Mouse (Mus musculus) stomach, embryonic 14.5 days (tissue): ENCODE results near the gene Dnajb11. TPM values are rescaled to one million over a fixed set of nuclear protein-coding genes. Genes with fewer than 3 reads are reported as not detected.

Experiments used
- ATAC-seq: fragments of 200-750 bp; cut with Nextera tagmentation; 2 replicates; pipeline ENCODE4 v1.8.0; 2017; ENCODE audit warnings: low read depth, moderate TSS enrichment; ENCODE audit not compliant: insufficient number of reproducible peaks, insufficient read depth, low FRiP score
- H3K27ac ChIP-seq: fragments of 300-500 bp; sonication (generic); 2 replicates; pipeline ENCODE4 v1.5.1; 2014; ENCODE audit warnings: mild to moderate bottlenecking, low read length, moderate library complexity, mixed read lengths
- H3K27me3 ChIP-seq: fragments of 300-500 bp; sonication (generic); 2 replicates; pipeline ENCODE4 v1.6.1; 2014; ENCODE audit warnings: low read length, control low read depth, mixed read lengths; ENCODE audit not compliant: control insufficient read depth, insufficient read depth
- H3K36me3 ChIP-seq: fragments of 300-500 bp; sonication (generic); 2 replicates; pipeline ENCODE4 v1.6.1; 2014; ENCODE audit warnings: mild to moderate bottlenecking, control low read depth, low read length, moderate library complexity, mixed read lengths; ENCODE audit not compliant: control insufficient read depth, insufficient read depth
- H3K4me1 ChIP-seq: fragments of 300-500 bp; sonication (generic); 2 replicates; pipeline ENCODE4 v1.6.1; 2014; ENCODE audit warnings: low read length, control low read depth, mixed read lengths; ENCODE audit not compliant: control insufficient read depth, insufficient read depth
- H3K4me2 ChIP-seq: fragments of 300-500 bp; sonication (generic); replicated peaks from 2 replicates; pipeline ENCODE4 v1.6.1; 2014; ENCODE audit warnings: low read depth, low read length, control low read depth
- H3K4me3 ChIP-seq: fragments of 300-500 bp; sonication (generic); 2 replicates; pipeline ENCODE4 v1.5.1; 2014; ENCODE audit warnings: low read depth, low read length, control low read depth
- H3K9ac ChIP-seq: fragments of 300-500 bp; sonication (generic); replicated peaks from 2 replicates; pipeline ENCODE4 v1.6.1; 2014; ENCODE audit warnings: low read depth, mild to moderate bottlenecking, control low read depth, low read length, moderate library complexity, mixed read lengths
- H3K9me3 ChIP-seq: fragments of 300-500 bp; sonication (generic); 2 replicates; pipeline ENCODE4 v1.6.1; 2016; ENCODE audit warnings: low read depth, low read length, control low read depth; ENCODE audit not compliant: control insufficient read depth
- WGBS: fragments of 180-500 bp; shearing (Covaris S2); extraction: QIAGEN DNeasy Blood & Tissue Kit; methylation state at CpG from one replicate; pipeline ENCODE4 v1.1.7; 2014; 5-methylcytosine and 5-hydroxymethylcytosine counted together
- polyA plus RNA-seq: library from polyadenylated mRNA; unstranded; fragments of >200 nt; fragmentation: Nextera tagmentation; extraction: Ambion mirVana; gene quantifications from 2 replicates; pipeline ENCODE4 v1.2.1, GENCODE M21; 2014

The Dnajb11 gene
- polyA plus RNA-seq, 1 experiment from 2014 or later = 75.1 TPM

DNA sequence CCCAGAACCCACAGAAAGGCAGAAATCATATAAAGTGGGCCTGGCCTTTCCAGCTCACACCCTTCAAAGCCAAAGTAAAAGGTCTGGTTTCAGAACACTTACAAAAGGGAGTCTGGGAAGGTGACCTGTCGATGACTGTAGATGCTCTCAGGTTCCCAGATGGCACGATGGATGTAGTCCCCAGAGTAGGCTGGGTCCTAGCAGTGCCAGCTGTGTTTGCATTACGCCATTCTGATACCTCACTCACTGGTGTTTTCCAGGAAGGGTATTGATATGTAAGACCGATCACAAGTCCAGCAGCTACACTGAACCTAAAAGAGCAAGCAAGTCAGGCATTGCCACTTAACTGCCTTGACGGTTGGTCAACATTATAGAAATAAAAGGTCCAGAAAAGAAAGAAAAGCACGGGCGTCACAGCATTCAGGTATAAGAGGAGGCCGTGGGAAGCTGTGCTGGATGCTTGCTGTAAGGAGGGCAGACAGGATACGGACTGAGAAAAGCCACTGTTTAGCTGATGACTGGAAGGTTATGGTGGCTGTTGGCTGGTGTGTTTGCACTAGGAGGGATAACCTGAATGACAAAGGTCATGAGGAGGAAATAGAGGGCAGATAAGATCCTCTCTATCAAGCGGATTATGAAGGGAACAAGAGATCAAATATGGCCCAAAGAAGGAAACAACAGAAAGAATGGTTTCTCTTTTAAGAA lies 42.4 kb downstream of the Dnajb11 start:
- no peak overlapping the region for H3K4me2 ChIP-seq
- WGBS = 65% methylated on average over 10 of the region's 10 CpGs
- H3K9ac ChIP-seq = no peak overlapping the region
- H3K4me1 ChIP-seq = no peaks in the 10 kb centered on the region
- no peaks in the 10 kb centered on the region for H3K36me3 ChIP-seq
- no peaks in the 10 kb centered on the region for H3K9me3 ChIP-seq
- no peaks in the 10 kb centered on the region for H3K27me3 ChIP-seq
- ATAC-seq = no peak
- no peak overlapping the region for H3K27ac ChIP-seq
- H3K4me3 ChIP-seq = no peak overlapping the region

DNA sequence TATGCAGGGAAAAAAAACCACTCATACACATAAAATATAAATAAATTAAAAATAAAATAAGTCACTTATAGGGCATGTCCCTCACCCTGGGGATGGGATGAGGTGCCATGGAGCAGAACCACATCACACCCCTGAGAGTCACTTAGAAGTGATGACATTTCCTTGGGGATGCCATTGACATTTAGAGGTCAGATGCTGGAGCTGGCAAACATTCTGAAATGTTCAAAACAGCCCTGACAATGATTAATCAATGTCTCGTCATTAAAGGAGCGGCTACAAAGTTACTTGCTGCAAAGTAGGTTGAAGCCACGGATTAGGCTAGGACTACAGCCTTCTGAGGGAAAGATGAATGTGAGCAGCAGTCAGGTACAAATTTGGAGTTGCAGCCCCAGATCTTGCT lies 43.7 kb downstream of the Dnajb11 start:
- ATAC-seq = no peak
- no peaks in the 10 kb centered on the region for H3K36me3 ChIP-seq
- 51% methylated on average over 3 of the region's 3 CpGs for WGBS

DNA sequence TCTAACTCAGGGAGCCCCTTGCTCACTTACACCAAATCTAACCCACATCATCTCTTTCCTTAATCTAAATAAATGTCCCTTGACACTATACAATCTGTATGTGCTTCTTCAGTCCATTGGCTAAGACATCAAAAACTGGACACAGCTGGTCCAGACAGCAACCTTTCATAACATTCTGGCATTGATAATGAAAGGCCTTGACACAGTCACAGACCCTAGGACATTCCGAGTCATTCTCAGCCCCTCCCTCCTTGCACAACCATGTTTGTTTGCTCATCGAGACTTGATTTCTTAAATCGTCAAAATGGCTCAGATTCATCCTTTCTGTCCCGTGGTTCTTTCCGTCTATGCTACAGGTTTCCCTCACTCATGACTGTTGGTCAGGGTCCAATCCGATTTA lies 51.6 kb downstream of the Dnajb11 start:
- Histone ChIP-seq H3K4me2 (no peak overlapping the region), H3K4me1 (no peaks in the 10 kb centered on the region), H3K4me3 (no peak overlapping the region), H3K9ac (no peak overlapping the region), H3K27ac (no peak overlapping the region), H3K36me3 (no peaks in the 10 kb centered on the region), H3K9me3 (no peaks in the 10 kb centered on the region), H3K27me3 (no peaks in the 10 kb centered on the region)
- 89% methylated on average over 6 of the region's 6 CpGs for WGBS
- no peak for ATAC-seq

More for the DNA sequence above, 43.7 kb downstream of the Dnajb11 start:
- H3K9me3 ChIP-seq = no peaks in the 10 kb centered on the region
- H3K27ac ChIP-seq = no peak overlapping the region
- H3K9ac ChIP-seq = no peak overlapping the region
- no peaks in the 10 kb centered on the region for H3K4me1 ChIP-seq
- no peak overlapping the region for H3K4me3 ChIP-seq
- no peak overlapping the region for H3K4me2 ChIP-seq
- no peaks in the 10 kb centered on the region for H3K27me3 ChIP-seq

DNA sequence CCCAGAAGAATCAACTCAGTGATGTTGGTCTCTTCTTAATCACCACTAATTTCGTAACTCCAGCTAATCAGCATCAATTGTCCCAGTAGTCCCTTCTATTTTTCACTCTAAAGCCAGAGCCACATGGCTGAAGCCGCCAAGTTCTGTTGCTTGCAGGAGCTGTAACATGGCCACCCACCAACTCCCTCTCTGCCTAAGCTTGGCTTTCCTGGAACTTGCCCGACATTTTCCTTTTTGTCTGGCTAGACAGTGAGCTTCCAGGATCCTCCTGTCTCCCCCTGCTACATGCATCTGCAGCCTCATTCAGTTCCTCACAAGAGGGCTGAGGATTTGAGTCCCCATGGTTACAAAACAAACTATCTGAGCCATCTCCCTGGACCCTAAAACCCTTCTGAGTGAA lies 54.3 kb downstream of the Dnajb11 start:
- H3K4me3 ChIP-seq = no peak overlapping the region
- WGBS = 79% methylated on average over 3 of the region's 3 CpGs
- no peak for ATAC-seq
- no peak overlapping the region for H3K4me2 ChIP-seq
- no peaks in the 10 kb centered on the region for H3K36me3 ChIP-seq
- H3K9ac ChIP-seq = no peak overlapping the region
- no peaks in the 10 kb centered on the region for H3K4me1 ChIP-seq
- no peak overlapping the region for H3K27ac ChIP-seq
- no peaks in the 10 kb centered on the region for H3K27me3 ChIP-seq
- H3K9me3 ChIP-seq = no peaks in the 10 kb centered on the region

DNA sequence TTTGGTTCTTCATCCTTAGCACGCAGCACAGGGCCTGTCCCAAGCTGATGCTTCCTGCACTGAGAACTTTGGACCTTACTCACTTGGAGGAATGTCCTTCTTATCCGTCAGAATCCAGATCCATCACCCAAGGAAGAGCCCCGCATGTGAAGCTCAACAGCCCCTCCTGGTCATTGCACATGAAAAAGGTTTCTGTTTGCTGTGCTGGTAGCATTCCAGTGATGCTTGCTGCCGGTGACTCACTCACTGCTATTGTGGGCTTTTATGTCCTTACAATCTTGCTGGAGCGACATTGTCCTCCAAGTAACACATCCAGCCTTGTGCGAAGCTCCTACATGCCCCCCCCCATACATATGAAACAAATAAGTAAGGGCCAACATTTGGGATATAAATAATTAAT lies 55.2 kb downstream of the Dnajb11 start:
- no peak for ATAC-seq
- no peak overlapping the region for H3K9ac ChIP-seq

DNA sequence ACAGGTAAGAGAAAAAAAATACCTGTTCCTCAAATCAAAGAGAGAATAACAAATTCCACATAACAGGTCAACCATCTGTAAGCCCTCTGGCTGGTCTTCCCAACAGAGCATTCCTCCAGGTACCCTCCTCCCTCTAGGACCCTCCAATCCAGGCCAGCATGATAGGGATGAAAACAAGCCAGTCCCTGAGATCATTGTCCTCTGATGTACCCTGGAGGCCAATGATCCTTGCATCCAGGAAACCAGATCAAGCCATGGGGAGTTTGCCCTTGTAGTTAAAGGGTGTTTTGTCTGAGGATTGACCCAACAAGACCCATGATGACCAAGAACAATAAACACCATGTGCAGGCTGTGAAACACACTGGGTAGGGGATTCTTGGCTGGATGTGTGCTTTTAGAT lies 56.6 kb downstream of the Dnajb11 start:
- H3K4me2 ChIP-seq = no peak overlapping the region
- H3K4me1 ChIP-seq = no peaks in the 10 kb centered on the region
- no peaks in the 10 kb centered on the region for H3K9me3 ChIP-seq
- H3K4me3 ChIP-seq = no peak overlapping the region
- no peak overlapping the region for H3K27ac ChIP-seq
- no peaks in the 10 kb centered on the region for H3K27me3 ChIP-seq
- H3K36me3 ChIP-seq = no peaks in the 10 kb centered on the region
- H3K9ac ChIP-seq = no peak overlapping the region
- no peak for ATAC-seq

More for the DNA sequence above, 55.2 kb downstream of the Dnajb11 start:
- H3K4me2 ChIP-seq = no peak overlapping the region
- no peaks in the 10 kb centered on the region for H3K36me3 ChIP-seq
- H3K4me1 ChIP-seq = no peaks in the 10 kb centered on the region
- WGBS = 65% methylated on average over 6 of the region's 6 CpGs
- H3K27ac ChIP-seq = no peak overlapping the region
- H3K27me3 ChIP-seq = no peaks in the 10 kb centered on the region
- H3K9me3 ChIP-seq = no peaks in the 10 kb centered on the region
- H3K4me3 ChIP-seq = no peak overlapping the region

DNA sequence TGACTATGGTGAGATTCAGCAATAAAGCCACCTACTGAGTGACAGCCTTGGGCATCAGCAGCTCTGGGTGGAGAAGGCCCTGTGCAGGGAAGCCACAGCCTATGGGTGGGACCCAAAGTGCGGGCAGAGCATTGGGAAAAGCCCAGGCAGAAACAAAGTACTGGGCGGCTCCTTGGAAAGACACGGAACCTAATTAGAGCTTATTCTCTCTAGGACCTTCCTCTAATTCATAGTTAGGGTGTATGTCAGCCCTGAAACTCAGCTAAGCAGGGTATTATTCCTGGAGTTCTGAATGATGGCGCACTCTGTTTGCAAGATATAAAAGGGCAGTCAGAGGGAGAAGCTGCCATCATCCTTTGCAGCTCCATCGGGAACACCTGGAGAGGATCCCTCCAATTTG lies 60.4 kb downstream of the Dnajb11 start, which contains the start of gene Fetub:
Gene Fetub (plus strand): TSS at position 301 of the 400 bp plus-strand sequence.
- Histone ChIP-seq H3K4me2 (no peak within 1 kb of the TSS), H3K27ac (no peak within 1 kb of the TSS), H3K9ac (no peak within 1 kb of the TSS), H3K4me3 (no peak within 1 kb of the TSS), H3K36me3 (no peaks in the 10 kb centered on the region), H3K9me3 (no peaks in the 10 kb centered on the region), H3K27me3 (no peaks in the 10 kb centered on the region), H3K4me1 (no peaks in the 10 kb centered on the region)
- no peak for ATAC-seq
- WGBS = 88% methylated on average over 5 of the region's 5 CpGs

DNA sequence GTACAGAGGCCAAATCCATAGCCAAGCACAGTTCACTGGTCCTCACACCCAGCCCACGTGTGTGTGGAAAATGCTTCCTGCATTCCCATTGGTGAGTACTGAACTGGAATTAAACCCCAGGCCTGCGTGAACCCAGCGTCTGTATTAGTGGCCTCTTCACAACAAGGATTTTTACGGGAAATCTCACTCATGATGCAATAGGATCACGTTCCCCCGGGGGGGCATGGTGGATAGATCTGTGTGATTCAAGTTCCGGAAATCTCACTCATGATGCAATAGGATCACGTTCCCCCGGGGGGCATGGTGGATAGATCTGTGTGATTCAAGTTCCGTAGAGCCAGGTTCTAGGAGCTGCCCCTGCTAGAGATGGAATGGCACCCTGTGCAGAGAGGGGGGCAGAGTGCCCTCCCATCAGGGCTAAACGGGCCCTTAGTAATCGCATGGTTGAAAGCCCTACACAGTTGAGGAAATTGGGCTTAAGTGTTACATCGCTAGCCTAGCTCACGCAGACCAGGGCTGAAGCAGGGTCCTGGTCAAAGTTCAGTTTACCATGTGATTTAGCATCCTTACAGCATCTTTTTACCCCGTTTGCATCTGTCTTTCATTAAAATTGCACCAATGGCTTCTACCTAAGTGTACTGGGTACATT lies 61.1 kb downstream of the Dnajb11 start:
- no peaks in the 10 kb centered on the region for H3K9me3 ChIP-seq
- no peak overlapping the region for H3K4me3 ChIP-seq
- no peak overlapping the region for H3K9ac ChIP-seq
- no peak overlapping the region for H3K27ac ChIP-seq
- ATAC-seq = no peak
- no peak overlapping the region for H3K4me2 ChIP-seq
- no peaks in the 10 kb centered on the region for H3K36me3 ChIP-seq
- WGBS = 74% methylated on average over 15 of the region's 15 CpGs
- H3K27me3 ChIP-seq = no peaks in the 10 kb centered on the region
- H3K4me1 ChIP-seq = no peaks in the 10 kb centered on the region
